Mouse (Mus musculus) CH12.LX (cell line): Measurements from ENCODE around the gene Svs1.

Experiments used
- CHD2 ChIP-seq: IDR thresholded peaks from 2 replicates; pipeline ENCODE4 v1.6.1; 2011; ENCODE audit warnings: low read length, improper control_type of control experiment
- E2F4 ChIP-seq: IDR thresholded peaks from 2 replicates; pipeline ENCODE4 v1.6.1; 2011; ENCODE audit warnings: low read depth, low read length, improper control_type of control experiment; ENCODE audit not compliant: insufficient replicate concordance
- MEF2A ChIP-seq: IDR thresholded peaks from 2 replicates; pipeline ENCODE4 v1.6.1; 2014; ENCODE audit warnings: low read depth, mild to moderate bottlenecking, inconsistent platforms, low read length, improper control_type of control experiment, borderline replicate concordance
- POLR2A ChIP-seq: IDR thresholded peaks from 2 replicates; pipeline ENCODE4 v1.6.1; 2011; ENCODE audit warnings: low read depth, mild to moderate bottlenecking, improper control_type of control experiment, low read length
- SIN3A ChIP-seq: IDR thresholded peaks from 2 replicates; pipeline ENCODE4 v1.6.1; 2012; ENCODE audit warnings: low read length, improper control_type of control experiment, inconsistent platforms
- TBP ChIP-seq: conservative IDR thresholded peaks from 2 replicates; pipeline ENCODE4 v1.6.1; 2011; ENCODE audit warnings: low read depth, low read length, improper control_type of control experiment

- no peak for TF ChIP-seq MEF2A
- TF ChIP-seq E2F4 = no peak
- no peak for TF ChIP-seq TBP
- no peak for TF ChIP-seq CHD2
- no peak for TF ChIP-seq SIN3A
- no peak for TF ChIP-seq POLR2A
Observed at GRCm38 (mm10) chr6:48967868-48968267, 18.8 kb upstream of the Svs1 start.
